Comparison of ENCODE assay signal across 8 mouse cellular contexts in genomic region chr2:71581488-71581887, GRCm38 (mm10). TPM values are rescaled to one million over a fixed set of nuclear protein-coding genes. Genes with fewer than 3 reads are reported as not detected.
DNase-seq lines count a peak whose midpoint lies in the region; ATAC-seq and TF ChIP-seq lines count a peak whose summit lies in the region.

No protein-coding gene starts in this region.

- H3K4me3 ChIP-seq in gastrocnemius, adult 2 months: peak overlapping the region; percentile 65
- H3K4me3 ChIP-seq in CH12.LX (replicated peaks in 1 of 3; ENCODE audit: low read depth in 2 of 3, low read length in 2 of 3, poor library complexity in 1 of 3): peak overlapping the region in 1 of 3 experiments; percentile 42
- H3K4me3 ChIP-seq in hindbrain, embryonic 11.5 days (ENCODE audit: low read depth, low read length): no peak overlapping the region
- peak overlapping the region; percentile 47; the same call in 1 of the 2 replicates for H3K4me3 ChIP-seq in liver, postnatal 0 days (ENCODE audit: low read depth, low read length)

- H3K27ac ChIP-seq in gastrocnemius, adult 2 months: no peak overlapping the region
- H3K27ac ChIP-seq in CH12.LX (ENCODE audit: insufficient read depth, low read depth): no peak overlapping the region
- H3K27ac ChIP-seq in hindbrain, embryonic 11.5 days (ENCODE audit: low read depth, low read length): no peak overlapping the region
- no peak overlapping the region for H3K27ac ChIP-seq in liver, postnatal 0 days (ENCODE audit: low read depth)

- no peak for TF ChIP-seq RAD21 in CH12.LX (IDR thresholded peaks at IDR 0.05; ENCODE audit: low read depth, low read length)

- ATAC-seq in hindbrain, embryonic 11.5 days (ENCODE audit: low FRiP score): no peak
- ATAC-seq in liver, postnatal 0 days: no peak

- dilution Hi-C loops in CH12.LX (cut with MboI; ENCODE audit: extremely low pct_ligation_motif_present, extremely low pct_unique_long_range_greater_than_20kb, low sequenced_read_pairs): no loop called here

- no peak for TF ChIP-seq POLR2A in CH12.LX (IDR thresholded peaks at IDR 0.05; ENCODE audit: low read depth, low read length)

- intact Hi-C loops in gastrocnemius, adult 2 months (cut with DNase I): loop anchor here (1.0 kb wide), 1 partner anchor 236 kb away; no protein-coding TSS in a partner anchor

- in situ Hi-C loops in CH12.LX (cut with MboI; ENCODE audit: low pct_ligation_motif_present, low pct_unique_long_range_greater_than_20kb, low sequenced_read_pairs): no loop called here

- H3K4me1 ChIP-seq in CH12.LX (ENCODE audit: control insufficient read depth in 1 of 2, insufficient read depth in 2 of 2): peaks cover 0 to 5% of the 10 kb centered on the region in 2 experiments; a peak in 2 of 4 replicates
- H3K4me1 ChIP-seq in hindbrain, embryonic 11.5 days (replicated peaks; ENCODE audit: control insufficient read depth, insufficient read depth, low read length): no peaks in the 10 kb centered on the region
- H3K4me1 ChIP-seq in liver, postnatal 0 days (ENCODE audit: insufficient read depth): 0 out of 2 replicates have a peak, but pooled peaks cover 2% of the 10 kb centered on the region

- WGBS in hindbrain, embryonic 11.5 days: 57% methylated on average over 5 of the region's 5 CpGs
- WGBS in liver, postnatal 0 days (ENCODE audit: insufficient replicate concordance): 50% methylated on average over 5 of the region's 5 CpGs

- TF ChIP-seq CTCF in gastrocnemius, adult 2 months (IDR thresholded peaks at IDR 0.05): no peak
- TF ChIP-seq CTCF in CH12.LX (conservative IDR thresholded peaks at IDR 0.05 in 1 of 2, IDR thresholded peaks at IDR 0.05 in 1 of 2; ENCODE audit: low read depth in 2 of 2, low read length in 2 of 2): no peak
- no peak for TF ChIP-seq CTCF in liver, postnatal 0 days (IDR thresholded peaks at IDR 0.05; ENCODE audit: low read depth)

- no peak for TF ChIP-seq EP300 in CH12.LX (IDR thresholded peaks at IDR 0.05; ENCODE audit: low read length)
- TF ChIP-seq EP300 in liver, postnatal 0 days (IDR thresholded peaks at IDR 0.05; ENCODE audit: low read depth): no peak

- peaks cover 2% of the 10 kb centered on the region for H3K9me3 ChIP-seq in CH12.LX (replicated peaks; ENCODE audit: low read length)
- no peaks in the 10 kb centered on the region for H3K9me3 ChIP-seq in hindbrain, embryonic 11.5 days (ENCODE audit: control insufficient read depth, low read length)
- H3K9me3 ChIP-seq in liver, postnatal 0 days (ENCODE audit: low read length): 0 out of 2 replicates have a peak, but pooled peaks cover 3% of the 10 kb centered on the region

- H3K36me3 ChIP-seq in CH12.LX (replicated peaks in 1 of 2; ENCODE audit: control insufficient read depth in 1 of 2, insufficient read depth in 1 of 2, low read length in 1 of 2): no peaks in the 10 kb centered on the region
- H3K36me3 ChIP-seq in hindbrain, embryonic 11.5 days (ENCODE audit: control insufficient read depth, insufficient read depth, low read length): no peaks in the 10 kb centered on the region
- H3K36me3 ChIP-seq in liver, postnatal 0 days (replicated peaks; ENCODE audit: insufficient read depth, low read length): no peaks in the 10 kb centered on the region

- peak overlapping the region; percentile 97; the same call in 1 of the 2 replicates for H3K4me2 ChIP-seq in CH12.LX (ENCODE audit: insufficient read depth, low read depth, poor library complexity, severe bottlenecking)
- peak overlapping the region; percentile 72 for H3K4me2 ChIP-seq in hindbrain, embryonic 11.5 days (replicated peaks; ENCODE audit: low read depth, low read length)
- H3K4me2 ChIP-seq in liver, postnatal 0 days (ENCODE audit: low read depth, low read length): peak overlapping the region; percentile 76

- no peak for DNase-seq in gastrocnemius, adult 2 months
- no peak for DNase-seq in gastrocnemius, postnatal 25 days
- no peak for DNase-seq in CH12.LX (ENCODE audit: extremely low read depth)
- DNase-seq in hindbrain, embryonic 11.5 days (ENCODE audit: low spot score): no peak
- no peak for DNase-seq in liver, postnatal 0 days
- DNase-seq in cerebellum, postnatal 25 days: no peak
- no peak for DNase-seq in natural killer cell, adult 2 months (ENCODE audit: low spot score in 2 of 2)
- no peak for DNase-seq in right cerebral cortex, postnatal 10 days (ENCODE audit: low spot score in 2 of 2)

- H3K9ac ChIP-seq in CH12.LX (ENCODE audit: insufficient read depth, low read depth): no peak overlapping the region
- no peak overlapping the region for H3K9ac ChIP-seq in hindbrain, embryonic 11.5 days (ENCODE audit: low read depth, low read length)
- H3K9ac ChIP-seq in liver, postnatal 0 days (replicated peaks): no peak overlapping the region

- H3K27me3 ChIP-seq in CH12.LX (replicated peaks): peaks cover 11% of the 10 kb centered on the region
- H3K27me3 ChIP-seq in hindbrain, embryonic 11.5 days (ENCODE audit: control insufficient read depth, insufficient read depth, low read length): no peaks in the 10 kb centered on the region
- H3K27me3 ChIP-seq in liver, postnatal 0 days (ENCODE audit: insufficient read depth, low read length): peaks cover 10% of the 10 kb centered on the region; the same call in 1 of the 2 replicates

- no peaks in the 10 kb centered on the region for H3K79me2 ChIP-seq in CH12.LX (replicated peaks; ENCODE audit: control insufficient read depth, extremely low read depth, insufficient read depth, poor library complexity, severe bottlenecking)

TF ChIP-seq in CH12.LX, 34 proteins besides CTCF, POLR2A, EP300 and RAD21:
- TF ChIP-seq ETS1 (conservative IDR thresholded peaks at IDR 0.05; ENCODE audit: low read depth, low read length) (no peak), SMC3 (IDR thresholded peaks at IDR 0.05; ENCODE audit: low read depth, low read length) (no peak), POLR2AphosphoS2 (IDR thresholded peaks at IDR 0.05; ENCODE audit: low read depth, low read length) (no peak), MXI1 (IDR thresholded peaks at IDR 0.05; ENCODE audit: low read depth, low read length) (no peak), SIN3A (IDR thresholded peaks at IDR 0.05; ENCODE audit: low read length) (no peak)

RNA-seq across cellular contexts. Expression of gene Dlx2, which starts 34.9 kb away (rescaled TPM):
- total RNA-seq in gastrocnemius, adult 2 months (2021): not detected
- not detected for total RNA-seq in gastrocnemius, postnatal 25 days (2021)
- not detected in 2 replicates for total RNA-seq in CH12.LX (2012; rRNA removed)
- total RNA-seq in CH12.LX (2014; rRNA removed): not detected in 2 replicates
- polyA plus RNA-seq in CH12.LX (2012; ENCODE audit: insufficient read length, low read depth): not detected in 2 replicates
- polyA plus RNA-seq in hindbrain, embryonic 11.5 days (2014; fragmentation: Nextera tagmentation; extraction: Ambion mirVana): 1.9 and 2.2 TPM in 2 replicates
- not detected in 2 replicates for polyA plus RNA-seq in liver, postnatal 0 days (2015; fragmentation: Nextera tagmentation; extraction: Ambion mirVana)

RNA-seq across cellular contexts. Expression of gene Dlx1, which starts 53.6 kb away (rescaled TPM):
- total RNA-seq in gastrocnemius, adult 2 months (2021): under 1 TPM in 1 of 2 experiments, not detected in 1; 0.11 TPM
- under 1 TPM in 1 of 2 experiments, not detected in 1; 0.13 TPM for total RNA-seq in gastrocnemius, postnatal 25 days (2021)
- 0.17 and 0.21 TPM in 2 replicates for total RNA-seq in CH12.LX (2012; rRNA removed)
- 0.07 and 0.11 TPM in 2 replicates for total RNA-seq in CH12.LX (2014; rRNA removed)
- 0.27 TPM in 1 of 2 replicates, not detected in the other for polyA plus RNA-seq in CH12.LX (2012; ENCODE audit: insufficient read length, low read depth)
- 1.6 and 2.1 TPM in 2 replicates for polyA plus RNA-seq in hindbrain, embryonic 11.5 days (2014; fragmentation: Nextera tagmentation; extraction: Ambion mirVana)
- 0.06 and 0.09 TPM in 2 replicates for polyA plus RNA-seq in liver, postnatal 0 days (2015; fragmentation: Nextera tagmentation; extraction: Ambion mirVana)
